8 mouse cellular contexts compared by ENCODE assay signal in genomic region chr14:49785793-49786192, GRCm38 (mm10). TPM values are rescaled to one million over a fixed set of nuclear protein-coding genes. Genes with fewer than 3 reads are reported as not detected.
DNase-seq lines count a peak whose midpoint lies in the region; ATAC-seq and TF ChIP-seq lines count a peak whose summit lies in the region.

No protein-coding gene starts in this region.

- DNase-seq in heart, adult 8-10 months (ENCODE audit: low spot score), result peak; percentile 29
- peak; percentile 41 for DNase-seq in 416B (ENCODE audit: low read depth)
- DNase-seq in R1 (ENCODE audit: low read depth, low spot score), result peak; percentile 72
- peak; percentile 75 for DNase-seq in embryo, embryonic 11 days
- DNase-seq in kidney, postnatal 4 days, result peak; percentile 74 to 76
- DNase-seq in lung, postnatal 0 days (ENCODE audit: low spot score), result peak; percentile 61

- H3K36me3 ChIP-seq in heart, embryonic 11.5 days (ENCODE audit: control insufficient read depth, insufficient read depth, low read length), result no peaks in the 10 kb centered on the region
- H3K36me3 ChIP-seq in lung, postnatal 0 days (ENCODE audit: insufficient read depth, low read length), result no peaks in the 10 kb centered on the region

- 57% methylated on average over 2 of the region's 2 CpGs for WGBS in heart, embryonic 11.5 days (ENCODE audit: insufficient replicate concordance)
- 50% methylated on average over 2 of the region's 2 CpGs for WGBS in lung, postnatal 0 days

- no peak overlapping the region for H3K4me2 ChIP-seq in heart, embryonic 11.5 days
- no peak overlapping the region for H3K4me2 ChIP-seq in lung, postnatal 0 days (replicated peaks; ENCODE audit: low read depth, low read length)

- H3K27me3 ChIP-seq in heart, embryonic 11.5 days (ENCODE audit: control insufficient read depth, insufficient read depth, low read length), result no peaks in the 10 kb centered on the region
- H3K27me3 ChIP-seq in lung, postnatal 0 days (replicated peaks; ENCODE audit: insufficient read depth, low read length), result no peaks in the 10 kb centered on the region

- no peak for TF ChIP-seq EP300 in lung, postnatal 0 days (IDR thresholded peaks at IDR 0.05)

- no peaks in the 10 kb centered on the region for H3K9me3 ChIP-seq in heart, embryonic 11.5 days (replicated peaks; ENCODE audit: control insufficient read depth, low read length)
- no peaks in the 10 kb centered on the region for H3K9me3 ChIP-seq in lung, postnatal 0 days (ENCODE audit: low read length)

- H3K9ac ChIP-seq in heart, embryonic 11.5 days (ENCODE audit: low read depth, low read length), result no peak overlapping the region
- H3K9ac ChIP-seq in lung, postnatal 0 days (replicated peaks; ENCODE audit: low read depth), result no peak overlapping the region

- peak; percentile 85 for TF ChIP-seq CTCF in lung, postnatal 0 days (IDR thresholded peaks at IDR 0.05)

- H3K4me3 ChIP-seq in heart, embryonic 11.5 days (ENCODE audit: low read depth, low read length), result no peak overlapping the region
- no peak overlapping the region for H3K4me3 ChIP-seq in lung, postnatal 0 days (ENCODE audit: low read depth, low read length)

- H3K4me1 ChIP-seq in heart, embryonic 11.5 days (ENCODE audit: control insufficient read depth, insufficient read depth, low read length), result 0 out of 2 replicates have a peak, but pooled peaks cover 2% of the 10 kb centered on the region
- no peaks in the 10 kb centered on the region for H3K4me1 ChIP-seq in lung, postnatal 0 days (ENCODE audit: insufficient read depth, low read depth, low read length)

- no peak for ATAC-seq in heart, embryonic 11.5 days (replicated peaks; ENCODE audit: insufficient number of reproducible peaks, low FRiP score, low TSS enrichment)
- ATAC-seq in lung, postnatal 0 days, result no peak
- no peak for ATAC-seq in erythroid progenitor cell, adult 5-6 weeks (replicated peaks; ENCODE audit: low FRiP score, poor library complexity, severe bottlenecking)

- no peak overlapping the region for H3K27ac ChIP-seq in heart, embryonic 11.5 days (ENCODE audit: low read depth, low read length)
- no peak overlapping the region for H3K27ac ChIP-seq in lung, postnatal 0 days (ENCODE audit: low read length)

RNA-seq across cellular contexts. Expression of gene Armh4, which starts 2.6 kb away (rescaled TPM):
- 10 to 100 TPM in 2 of 4 experiments, 1 to 10 TPM in 2; 8.2 to 11.9 (median 9.6) TPM for total RNA-seq in heart, adult 8-10 months (2022)
- 96.7 and 120 TPM in 2 replicates for polyA plus RNA-seq in heart, embryonic 11.5 days (2014; fragmentation: Nextera tagmentation; extraction: Ambion mirVana)
- polyA plus RNA-seq in lung, postnatal 0 days (2015; fragmentation: Nextera tagmentation; extraction: Ambion mirVana), result 1.9 and 2.7 TPM in 2 replicates
- not detected in 2 replicates for total RNA-seq in erythroid progenitor cell, adult 5-6 weeks (2015; ENCODE audit: low replicate concordance)
- total RNA-seq in erythroid progenitor cell, adult 5-6 weeks (2017; ENCODE audit: low replicate concordance), result not detected in 2 replicates

Comparison
In these comparisons a context has a peak if more than half of its experiments do, and no peak if none do; other contexts are left out.
1. RNA of gene Armh4, which starts 2.6 kb away (total RNA-seq): 8.2 to 11.9 TPM in heart, adult 8-10 months; not detected in erythroid progenitor cell, adult 5-6 weeks; every median in the first group is over 4 times any median in the second.
2. Peak in every context shown above with its lines, with median percentiles within 50 percentile points of each other: DNase-seq.